Mouse (Mus musculus) kidney, embryonic 14.5 days (tissue): ENCODE results near the gene Ttc39a. TPM values are rescaled to one million over a fixed set of nuclear protein-coding genes. Genes with fewer than 3 reads are reported as not detected.

Experiments used
- ATAC-seq: fragments of 200-750 bp; cut with Nextera tagmentation; 2 replicates; pipeline ENCODE4 v1.8.0; 2017; ENCODE audit warnings: moderate number of reproducible peaks, mild to moderate bottlenecking, moderate TSS enrichment, moderate library complexity; ENCODE audit not compliant: low FRiP score, low TSS enrichment
- H3K27ac ChIP-seq: fragments of 300-500 bp; sonication (generic); 2 replicates; pipeline ENCODE4 v1.5.1; 2014; ENCODE audit warnings: low read depth, mild to moderate bottlenecking, low read length, moderate library complexity, mixed read lengths
- H3K27me3 ChIP-seq: fragments of 300-500 bp; sonication (generic); 2 replicates; pipeline ENCODE4 v1.6.1; 2014; ENCODE audit warnings: mild to moderate bottlenecking, low read length; ENCODE audit not compliant: control insufficient read depth, insufficient read depth
- H3K36me3 ChIP-seq: fragments of 300-500 bp; sonication (generic); 2 replicates; pipeline ENCODE4 v1.6.1; 2014; ENCODE audit warnings: low read length, mixed read lengths; ENCODE audit not compliant: control insufficient read depth, insufficient read depth
- H3K4me1 ChIP-seq: fragments of 300-500 bp; sonication (generic); 2 replicates; pipeline ENCODE4 v1.6.1; 2014; ENCODE audit warnings: low read length, mixed read lengths; ENCODE audit not compliant: control insufficient read depth, insufficient read depth
- H3K4me2 ChIP-seq: fragments of 300-500 bp; sonication (generic); replicated peaks from 2 replicates; pipeline ENCODE4 v1.6.1; 2014; ENCODE audit warnings: low read depth, mild to moderate bottlenecking, low read length
- H3K4me3 ChIP-seq: fragments of 300-500 bp; sonication (generic); 2 replicates; pipeline ENCODE4 v1.5.1; 2014; ENCODE audit warnings: mild to moderate bottlenecking, low read length
- H3K9ac ChIP-seq: fragments of 300-500 bp; sonication (generic); 2 replicates; pipeline ENCODE4 v1.6.1; 2014; ENCODE audit warnings: low read depth, mild to moderate bottlenecking, low read length, moderate library complexity
- H3K9me3 ChIP-seq: fragments of 300-500 bp; sonication (generic); 2 replicates; pipeline ENCODE4 v1.6.1; 2016; ENCODE audit warnings: low read length; ENCODE audit not compliant: control insufficient read depth
- WGBS: fragments of 180-500 bp; shearing (Covaris S2); extraction: QIAGEN DNeasy Blood & Tissue Kit; methylation state at CpG from one replicate; pipeline ENCODE4 v1.1.7; 2014; 5-methylcytosine and 5-hydroxymethylcytosine counted together
- polyA plus RNA-seq: library from polyadenylated mRNA; unstranded; fragments of >200 nt; fragmentation: Nextera tagmentation; extraction: Ambion mirVana; gene quantifications from 2 replicates; pipeline ENCODE4 v1.2.1, GENCODE M21; 2014

Ttc39a gene
- polyA plus RNA-seq = 4.4 and 6.1 TPM in 2 replicates

GRCm38 (mm10) chr4:109406486-109407175 is at the start of gene Ttc39a:
Ttc39a (plus strand) TSS chr4:109406623.
- no peak within 1 kb of the TSS for H3K27ac ChIP-seq
- no peaks in the 10 kb centered on the region for H3K36me3 ChIP-seq
- H3K27me3 ChIP-seq = no peaks in the 10 kb centered on the region
- under 1% methylated on average over 37 of the region's 56 CpGs for WGBS
- ATAC-seq = peak; percentile 82
- peak within 1 kb of the TSS; percentile 69 for H3K9ac ChIP-seq
- peak within 1 kb of the TSS; percentile 66 for H3K4me3 ChIP-seq
- H3K9me3 ChIP-seq = no peaks in the 10 kb centered on the region
- H3K4me1 ChIP-seq = no peaks in the 10 kb centered on the region
- peak within 1 kb of the TSS; percentile 99 for H3K4me2 ChIP-seq

- no peak overlapping the region for H3K4me3 ChIP-seq
- no peak for ATAC-seq
- H3K9ac ChIP-seq = no peak overlapping the region
- WGBS = 93% methylated on average over 1 of the region's 1 CpGs
- no peaks in the 10 kb centered on the region for H3K4me1 ChIP-seq
- H3K4me2 ChIP-seq = no peak overlapping the region
- no peaks in the 10 kb centered on the region for H3K27me3 ChIP-seq
- H3K9me3 ChIP-seq = no peaks in the 10 kb centered on the region
- no peak overlapping the region for H3K27ac ChIP-seq
- peaks cover 20% of the 10 kb centered on the region for H3K36me3 ChIP-seq
Measured at GRCm38 (mm10) chr4:109378107-109378506, 28.3 kb upstream of the Ttc39a start.

DNA sequence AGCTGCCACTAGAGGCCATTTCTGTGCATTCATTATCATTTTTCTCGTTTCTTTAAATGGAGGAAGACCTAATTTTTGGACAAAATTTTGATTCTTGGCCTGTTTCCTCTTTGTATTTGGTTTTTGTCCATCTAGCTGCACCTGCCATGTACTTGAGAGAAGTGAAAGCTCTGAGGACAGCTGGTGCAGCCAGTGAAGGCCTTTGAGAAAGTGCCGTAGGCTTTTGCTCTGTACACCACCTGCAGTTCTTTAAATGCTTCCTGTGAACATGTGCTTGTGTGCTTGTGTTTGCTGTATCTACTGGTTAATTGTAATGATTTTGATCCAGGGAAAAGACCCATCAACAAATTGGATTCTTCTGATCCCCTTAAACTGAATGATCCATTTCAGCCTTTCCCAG is 24.0 kb upstream of the Ttc39a start:
- Histone ChIP-seq H3K27ac (no peak overlapping the region), H3K9ac (no peak overlapping the region), H3K36me3 (peaks cover 19% of the 10 kb centered on the region), H3K27me3 (no peaks in the 10 kb centered on the region), H3K4me1 (no peaks in the 10 kb centered on the region), H3K9me3 (no peaks in the 10 kb centered on the region), H3K4me3 (no peak overlapping the region), H3K4me2 (no peak overlapping the region)
- WGBS = 83% methylated on average over 2 of the region's 2 CpGs
- ATAC-seq = no peak

DNA sequence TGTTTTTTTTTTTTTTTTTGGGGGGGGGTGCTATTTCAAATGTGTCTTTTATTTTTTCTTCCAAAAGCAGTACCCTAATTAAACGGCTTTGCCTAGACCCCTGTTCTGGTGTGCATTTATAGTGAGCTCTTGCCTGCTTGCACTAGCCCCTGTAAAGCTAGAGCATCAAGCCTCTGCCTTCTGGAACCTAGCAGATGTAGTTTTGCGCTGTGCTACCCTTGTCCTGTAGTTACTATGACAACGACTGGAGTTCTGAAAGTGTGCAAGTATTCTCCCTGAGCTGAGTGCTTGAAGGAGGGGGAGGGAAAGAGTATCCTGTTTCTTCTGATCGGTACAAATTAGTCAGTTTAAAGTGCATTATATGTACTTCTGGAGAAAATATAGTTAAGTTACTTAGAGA is 20.8 kb upstream of the Ttc39a start:
- Histone ChIP-seq H3K36me3 (peaks cover 4% of the 10 kb centered on the region; the same call in 1 of the 2 replicates), H3K9ac (no peak overlapping the region), H3K27me3 (no peaks in the 10 kb centered on the region), H3K4me3 (no peak overlapping the region), H3K9me3 (no peaks in the 10 kb centered on the region), H3K4me2 (no peak overlapping the region), H3K4me1 (no peaks in the 10 kb centered on the region), H3K27ac (no peak overlapping the region)
- ATAC-seq = no peak
- 47% methylated on average over 4 of the region's 4 CpGs for WGBS

DNA sequence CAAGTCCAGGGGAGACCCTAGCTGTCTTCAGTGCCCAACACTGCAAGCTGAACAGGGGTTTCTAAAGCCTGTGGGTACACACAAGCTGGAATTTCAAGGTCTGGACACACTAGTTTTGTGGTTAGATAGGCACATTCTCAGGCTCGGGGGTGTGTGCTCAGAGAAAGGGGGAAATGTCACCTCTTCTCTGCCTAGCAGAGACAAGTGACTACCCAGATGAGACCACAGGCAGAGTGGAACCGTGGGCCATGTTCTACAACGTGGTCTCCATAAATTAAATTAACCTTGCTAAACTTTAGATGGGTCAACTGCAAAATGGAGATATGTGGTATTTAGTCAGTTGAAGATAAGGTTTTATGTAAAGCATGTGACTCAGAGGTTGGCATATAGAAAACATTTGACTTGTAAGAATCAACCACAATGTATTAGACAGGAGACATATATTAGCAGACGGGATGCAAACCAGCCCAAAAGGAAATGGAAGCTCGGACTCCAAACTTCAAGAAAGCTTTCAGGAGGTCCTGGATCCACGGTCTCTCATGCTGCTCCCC is 13.1 kb upstream of the Ttc39a start:
- 67% methylated on average over 6 of the region's 6 CpGs for WGBS
- Histone ChIP-seq H3K27ac (no peak overlapping the region), H3K4me1 (peaks cover 7% of the 10 kb centered on the region; the same call in 1 of the 2 replicates), H3K4me3 (no peak overlapping the region), H3K4me2 (no peak overlapping the region), H3K27me3 (no peaks in the 10 kb centered on the region), H3K9ac (no peak overlapping the region), H3K36me3 (no peaks in the 10 kb centered on the region), H3K9me3 (no peaks in the 10 kb centered on the region)
- ATAC-seq = no peak

- H3K9ac ChIP-seq = peak overlapping the region; percentile 37; the same call in 1 of the 2 replicates
- peak; percentile 83 for ATAC-seq
- WGBS = 8% methylated on average over 11 of the region's 13 CpGs
Measured at GRCm38 (mm10) chr4:109393902-109394301, 12.5 kb upstream of the Ttc39a start.

GRCm38 (mm10) chr4:109394314-109395074 is 11.9 kb upstream of the Ttc39a start:
- H3K4me1 ChIP-seq = peaks cover 7% of the 10 kb centered on the region; the same call in 1 of the 2 replicates
- H3K9me3 ChIP-seq = no peaks in the 10 kb centered on the region
- no peak for ATAC-seq
- peak overlapping the region; percentile 45 for H3K4me2 ChIP-seq
- 29% methylated on average over 13 of the region's 13 CpGs for WGBS
- H3K36me3 ChIP-seq = no peaks in the 10 kb centered on the region
- H3K4me3 ChIP-seq = peak overlapping the region; percentile 4; the same call in 1 of the 2 replicates
- H3K27me3 ChIP-seq = no peaks in the 10 kb centered on the region
- no peak overlapping the region for H3K27ac ChIP-seq
- H3K9ac ChIP-seq = peak overlapping the region; percentile 37; the same call in 1 of the 2 replicates

More at GRCm38 (mm10) chr4:109393902-109394301, 12.5 kb upstream of the Ttc39a start:
- no peaks in the 10 kb centered on the region for H3K27me3 ChIP-seq
- H3K27ac ChIP-seq = no peak overlapping the region
- peak overlapping the region; percentile 4; the same call in 1 of the 2 replicates for H3K4me3 ChIP-seq
- no peaks in the 10 kb centered on the region for H3K9me3 ChIP-seq
- H3K36me3 ChIP-seq = no peaks in the 10 kb centered on the region
- peaks cover 7% of the 10 kb centered on the region; the same call in 1 of the 2 replicates for H3K4me1 ChIP-seq
- H3K4me2 ChIP-seq = peak overlapping the region; percentile 45

GRCm38 (mm10) chr4:109400366-109400980 is 6.0 kb upstream of the Ttc39a start:
- Histone ChIP-seq H3K36me3 (no peaks in the 10 kb centered on the region), H3K9me3 (no peaks in the 10 kb centered on the region), H3K4me2 (no peak overlapping the region), H3K9ac (no peak overlapping the region), H3K27ac (no peak overlapping the region), H3K27me3 (no peaks in the 10 kb centered on the region), H3K4me3 (no peak overlapping the region), H3K4me1 (no peaks in the 10 kb centered on the region)
- WGBS = 84% methylated on average over 10 of the region's 10 CpGs
- no peak for ATAC-seq
